Mouse (Mus musculus): Measurements from ENCODE around the gene Htt.
"Not testable (repeated sequence)": the region's sequence is repeated elsewhere in the genome, so short reads cannot be mapped to it uniquely, and the experiment has no call there.

Htt gene

DNA sequence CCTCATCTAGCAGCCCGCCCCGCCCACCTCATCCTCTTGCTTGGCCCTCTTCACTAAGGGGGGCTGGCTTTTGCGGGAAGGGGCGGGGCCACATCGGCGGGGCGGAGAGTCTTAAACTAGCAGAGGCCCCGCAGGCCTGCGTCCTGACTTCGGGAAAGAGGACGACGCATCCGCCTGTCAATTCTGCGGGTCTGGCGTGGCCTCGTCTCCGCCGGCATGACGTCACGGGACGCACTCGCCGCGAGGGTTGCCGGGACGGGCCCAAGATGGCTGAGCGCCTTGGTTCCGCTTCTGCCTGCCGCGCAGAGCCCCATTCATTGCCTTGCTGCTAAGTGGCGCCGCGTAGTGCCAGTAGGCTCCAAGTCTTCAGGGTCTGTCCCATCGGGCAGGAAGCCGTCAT, at the start of gene Htt:
Htt (plus strand) TSS at position 232 of the 400 bp plus-strand sequence.
- DNase-seq, result peak; percentile 97 to 98

DNA sequence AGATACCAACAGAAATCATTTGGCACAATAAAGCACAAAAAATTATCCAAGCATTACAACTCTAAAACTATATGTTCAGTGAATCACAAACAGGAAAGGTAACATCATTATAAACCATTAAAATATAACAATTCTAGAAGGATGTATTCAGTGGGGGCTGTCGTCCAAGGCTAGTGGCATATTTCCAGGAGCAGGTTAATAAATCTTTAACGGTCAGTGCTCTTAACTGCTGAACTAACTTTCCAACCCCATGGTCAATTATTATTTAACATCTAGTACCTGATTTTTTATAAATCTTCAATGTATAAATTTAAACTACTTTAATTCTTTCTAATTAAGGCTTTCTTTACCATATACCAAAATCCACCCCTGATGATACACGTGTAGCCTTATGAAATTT, 47.2 kb upstream of the Htt start:
- not testable (repeated sequence) for DNase-seq

- DNase-seq, result no peak
These were observed 46.7 kb upstream of the Htt start for GRCm38 (mm10) chr5:34714816-34715215.

DNA sequence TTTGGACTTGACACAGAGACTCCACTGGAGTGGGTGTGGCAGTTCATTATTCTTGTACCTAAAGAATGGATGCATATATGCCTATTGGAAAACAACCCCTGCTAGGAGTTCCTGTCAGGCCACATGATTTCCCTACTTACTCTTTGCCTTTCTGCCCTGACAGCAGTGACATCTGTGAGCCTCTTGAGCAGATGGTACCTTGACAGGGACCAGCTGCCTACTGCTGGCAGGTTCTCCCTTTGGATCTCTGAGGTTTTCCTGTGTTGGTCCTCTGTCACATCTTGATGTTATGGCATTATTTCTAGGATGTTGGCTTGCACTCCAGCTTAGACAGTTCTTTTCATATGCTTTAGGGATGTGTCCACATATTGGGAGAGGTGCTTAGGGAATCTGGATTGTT, 32.4 kb upstream of the Htt start:
- no peak for DNase-seq

GRCm38 (mm10) chr5:34730255-34730654, 31.3 kb upstream of the Htt start:
- DNase-seq, result no peak

- DNase-seq, result no peak
These were observed 10.1 kb upstream of the Htt start for GRCm38 (mm10) chr5:34751477-34751876.

GRCm38 (mm10) chr5:34758762-34759161, 2.8 kb upstream of the Htt start:
- no peak for DNase-seq

DNA sequence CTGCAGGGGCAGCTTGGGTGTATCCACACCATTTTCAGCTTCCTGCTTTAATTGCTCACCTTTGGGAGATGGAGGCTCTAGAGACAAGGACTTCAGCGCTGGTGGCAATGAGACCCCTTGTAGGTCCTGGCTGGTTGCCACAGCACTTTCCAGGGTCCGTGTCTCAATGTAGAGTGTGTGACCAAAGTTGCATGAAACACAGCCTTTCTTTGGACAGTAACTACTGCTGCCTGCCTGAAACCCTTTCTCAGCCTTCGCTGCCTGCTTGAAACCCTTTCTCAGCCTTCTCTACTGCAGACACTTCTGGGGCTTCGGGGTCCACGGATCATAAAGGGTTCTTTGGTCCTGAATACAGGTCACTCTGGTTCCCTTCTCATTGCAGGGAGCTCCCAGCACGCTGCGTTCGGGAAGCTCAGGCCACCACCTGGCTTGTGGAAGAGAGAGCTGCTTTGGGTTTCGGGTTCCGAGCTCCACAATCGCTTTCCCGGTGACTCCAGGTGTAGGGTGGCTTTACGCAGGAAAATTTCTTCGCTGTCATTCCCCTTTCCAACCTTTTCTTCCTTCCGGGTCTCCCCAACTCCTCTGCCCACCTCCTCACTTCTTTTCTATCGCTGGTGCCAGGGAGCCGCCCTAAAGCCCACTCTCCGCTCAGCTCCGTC, 561 bp upstream of the Htt start:
- DNase-seq, result no peak

GRCm38 (mm10) chr5:34761934-34762611, 533 bp downstream of the Htt start:
- peak; percentile 9 to 52 for DNase-seq

DNA sequence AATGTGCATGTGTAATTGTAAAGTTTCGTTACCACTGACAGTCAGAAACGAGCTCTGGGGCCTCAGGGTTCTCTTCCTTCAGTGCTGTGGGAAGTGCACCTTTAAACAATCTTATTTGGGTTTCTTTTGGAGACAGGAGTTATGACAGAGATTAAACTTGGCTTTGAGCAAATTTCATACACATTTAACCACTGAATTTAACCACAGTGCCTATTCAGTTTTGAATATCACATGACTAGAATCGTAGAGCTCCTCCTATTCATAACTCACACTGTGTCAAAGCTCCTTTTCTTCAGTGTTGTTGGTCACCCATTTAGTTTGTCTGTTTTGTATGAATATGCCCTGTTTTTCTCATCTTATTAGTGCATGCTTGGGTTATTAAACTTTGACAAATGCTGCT, 10.3 kb downstream of the Htt start:
- no peak for DNase-seq

DNA sequence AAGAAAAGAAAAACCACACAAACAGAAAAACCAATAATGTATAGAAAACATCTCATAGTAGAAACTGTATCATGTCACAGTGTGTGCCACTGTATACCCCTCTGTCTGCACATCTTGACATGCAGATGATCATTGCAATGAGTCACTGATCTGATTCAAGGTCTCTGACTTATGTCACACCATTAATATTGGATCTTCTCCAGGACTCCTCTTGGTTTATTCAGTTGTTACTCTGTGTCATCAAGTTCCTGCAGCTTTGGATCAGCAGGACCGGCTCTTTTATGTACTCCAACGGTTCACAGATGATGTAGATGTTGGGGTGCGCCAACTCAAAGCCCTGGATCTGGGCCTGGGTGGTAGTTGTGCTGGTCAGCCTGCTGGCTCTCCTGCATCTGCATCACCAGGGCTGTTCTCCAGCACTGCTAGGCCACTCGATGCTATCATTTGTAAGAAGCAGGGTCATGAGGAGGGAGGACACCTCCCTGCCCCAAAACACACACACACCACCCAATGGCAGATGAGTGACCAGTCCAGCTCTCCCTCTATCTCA, 11.2 kb downstream of the Htt start:
- DNase-seq, result no peak

DNA sequence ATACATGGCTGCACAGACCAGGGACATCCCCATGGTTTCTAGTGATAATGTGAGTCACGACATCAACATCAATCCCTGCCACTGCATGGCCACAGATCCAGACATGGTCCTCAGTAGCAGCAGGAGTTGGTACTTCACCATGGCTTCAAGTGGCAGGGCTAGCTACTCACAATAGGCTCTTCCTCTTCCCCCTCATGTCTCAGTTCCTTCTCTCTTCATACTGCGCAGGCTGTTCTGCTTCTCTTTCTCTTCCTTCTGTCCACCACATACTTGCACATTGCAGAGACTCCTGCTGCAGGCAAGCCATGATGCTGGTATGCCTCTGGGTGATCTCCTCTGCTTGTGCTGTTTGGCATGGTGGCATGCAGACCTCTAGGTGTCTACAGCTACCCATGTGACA, 11.9 kb downstream of the Htt start:
- no peak for DNase-seq

DNA sequence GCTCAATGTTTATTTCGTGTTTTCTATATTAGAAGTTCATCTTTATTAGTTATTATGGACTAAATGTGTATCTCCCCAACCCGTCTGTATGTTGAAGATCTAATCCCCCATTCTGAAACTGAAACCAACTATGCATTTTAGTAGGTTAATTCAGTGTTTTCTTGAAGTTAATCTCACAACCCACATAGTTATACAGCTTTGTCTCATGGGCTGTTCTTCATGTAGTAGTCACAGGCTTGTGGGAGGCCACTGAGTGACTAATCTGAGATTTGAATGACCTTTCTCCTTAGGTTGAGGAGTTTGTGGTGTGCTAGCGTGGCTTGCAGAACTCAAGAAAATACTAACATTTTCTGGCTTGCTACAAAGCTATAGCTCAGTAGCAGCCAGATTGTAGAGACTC, 23.5 kb downstream of the Htt start:
- DNase-seq, result no peak

GRCm38 (mm10) chr5:34791141-34791540, 29.6 kb downstream of the Htt start:
- DNase-seq, result no peak

DNA sequence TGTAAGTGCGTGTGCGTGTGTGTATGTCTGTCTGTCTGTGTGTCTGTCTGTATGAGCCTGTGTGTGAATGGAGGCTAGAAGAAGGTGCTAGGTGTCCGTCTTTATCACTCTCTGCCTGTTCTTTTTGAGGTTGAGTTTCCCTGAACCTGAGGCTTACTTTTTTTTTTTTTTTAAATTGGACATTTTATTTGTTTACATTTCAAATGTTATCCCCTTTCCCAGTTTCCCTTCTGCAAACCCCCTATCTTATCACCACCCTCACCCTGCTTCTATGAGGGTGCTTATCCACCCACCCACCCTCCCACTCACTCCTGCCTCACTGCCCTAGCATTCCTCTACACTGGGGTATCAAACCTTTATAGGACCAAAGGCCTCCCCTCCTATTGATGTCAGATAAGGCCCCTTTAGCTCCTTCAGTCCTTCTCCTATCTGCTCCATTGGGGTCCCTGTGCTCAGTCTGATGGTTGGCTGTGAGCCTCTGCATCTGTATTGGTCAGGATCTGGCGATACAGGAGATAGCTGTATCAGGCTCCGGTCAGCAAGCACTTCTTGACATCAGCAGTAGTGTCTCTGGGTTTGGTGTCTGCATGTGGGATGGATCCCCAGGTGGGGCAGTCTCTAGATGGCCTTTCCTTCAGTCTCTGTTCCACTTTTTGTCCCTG, 38.9 kb downstream of the Htt start:
- DNase-seq, result no peak

DNA sequence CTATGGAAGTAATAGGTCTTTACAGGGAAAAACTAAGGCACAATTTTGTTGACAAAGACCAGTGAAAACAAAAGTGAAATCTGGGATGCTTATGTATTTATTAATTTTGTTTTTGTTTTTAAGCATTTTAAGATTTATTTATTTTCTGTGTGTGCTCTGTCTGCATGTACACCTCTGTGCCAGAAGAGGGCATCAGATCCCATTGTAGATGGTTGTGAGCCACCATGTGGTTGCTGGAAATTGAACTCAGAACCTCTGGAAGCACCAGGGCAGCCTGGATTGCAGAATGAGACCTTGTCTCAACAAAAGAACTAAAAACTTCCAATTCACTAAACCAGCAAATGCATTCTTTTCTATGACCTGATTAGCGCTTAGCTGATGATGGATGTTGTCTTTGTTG, 44.5 kb downstream of the Htt start:
- DNase-seq, result no peak

- no peak for DNase-seq
These were observed 61.0 kb downstream of the Htt start for GRCm38 (mm10) chr5:34822431-34823149.

DNA sequence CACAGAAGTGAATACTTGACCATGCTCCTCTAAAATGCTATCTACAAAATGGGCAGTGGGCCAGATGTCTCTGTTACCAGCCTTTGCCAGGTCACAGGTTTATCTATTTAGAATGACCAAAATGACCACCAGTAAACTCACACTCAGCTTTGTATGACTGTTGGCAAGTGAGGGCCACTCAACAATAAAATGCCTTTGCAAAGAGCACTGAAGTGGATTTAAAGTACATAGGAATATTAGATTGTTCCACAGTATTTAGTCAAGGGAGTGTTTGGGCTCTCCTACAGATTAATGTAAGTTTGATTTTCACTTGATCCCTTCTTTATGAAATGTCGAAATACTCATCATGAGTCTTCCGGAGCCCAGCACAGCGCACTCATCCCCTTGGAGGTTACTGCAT, 92.5 kb downstream of the Htt start:
- DNase-seq, result no peak

DNA sequence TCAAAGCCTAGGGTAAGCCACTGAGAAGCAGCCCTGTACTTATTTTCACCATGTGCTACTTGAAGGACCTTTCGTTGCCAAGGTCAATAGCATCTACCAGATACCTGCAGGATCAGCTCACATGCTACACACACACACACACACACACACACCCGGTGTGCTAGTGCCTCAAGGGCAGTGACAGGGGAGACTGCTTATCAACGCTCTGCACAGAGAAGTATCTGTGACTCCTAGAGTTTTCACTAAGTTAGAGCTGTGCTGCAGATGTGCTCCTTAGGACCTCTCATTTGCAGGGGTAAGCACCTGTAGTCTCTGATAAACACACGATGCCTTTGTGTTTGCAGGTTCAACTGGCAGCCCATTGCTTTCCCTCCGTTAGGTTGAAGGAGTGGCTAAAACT, 103.8 kb downstream of the Htt start:
- no peak for DNase-seq

- DNase-seq, result not testable (repeated sequence)
These were observed 118.8 kb downstream of the Htt start for GRCm38 (mm10) chr5:34880307-34880706.

GRCm38 (mm10) chr5:34881023-34881422, 119.5 kb downstream of the Htt start:
- no peak for DNase-seq

GRCm38 (mm10) chr5:34885250-34885649, 123.7 kb downstream of the Htt start:
- DNase-seq, result no peak

DNA sequence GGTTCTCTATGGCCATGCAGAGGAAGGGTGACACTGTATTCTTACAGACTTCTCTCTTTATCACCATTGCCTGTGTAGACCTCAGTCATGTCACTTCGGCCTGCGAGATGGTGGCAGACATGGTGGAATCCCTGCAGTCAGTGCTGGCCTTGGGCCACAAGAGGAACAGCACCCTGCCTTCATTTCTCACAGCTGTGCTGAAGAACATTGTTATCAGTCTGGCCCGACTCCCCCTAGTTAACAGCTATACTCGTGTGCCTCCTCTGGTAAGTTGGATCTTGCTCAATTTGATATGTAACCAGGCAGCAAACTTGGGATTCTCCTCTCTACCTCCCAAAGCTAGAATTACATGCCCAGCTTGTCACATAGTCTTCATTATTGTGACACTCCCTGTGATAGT, 127.7 kb downstream of the Htt start:
- DNase-seq, result no peak
